Mouse (Mus musculus) heart, embryonic 14.5 days (tissue): ENCODE measurements around the gene Enpp7. TPM values are rescaled to one million over a fixed set of nuclear protein-coding genes. Genes with fewer than 3 reads are reported as not detected.

Source experiments
- ATAC-seq: fragments of 200-750 bp; cut with Nextera tagmentation; 2 replicates; pipeline ENCODE4 v1.8.0; 2017; ENCODE audit warnings: low read depth, moderate TSS enrichment; ENCODE audit not compliant: insufficient number of reproducible peaks, insufficient read depth, low FRiP score
- H3K27ac ChIP-seq, 2 experiments: fragments of 200-500 bp in 1 of 2; fragments of 300-500 bp in 1 of 2; sonication (generic) in 1 of 2; replicated peaks in 1 of 2; 2 replicates each; pipeline ENCODE4 v1.5.1; 2012 to 2014; ENCODE audit warnings: low read depth in 2 of 2, low read length in 2 of 2, control low read depth in 1 of 2, mild to moderate bottlenecking in 1 of 2, mixed read lengths in 1 of 2; ENCODE audit not compliant: control insufficient read depth in 1 of 2, insufficient read depth in 1 of 2
- H3K27me3 ChIP-seq: fragments of 300-500 bp; sonication (generic); 2 replicates; pipeline ENCODE4 v1.6.1; 2014; ENCODE audit warnings: mild to moderate bottlenecking, low read length, control low read depth; ENCODE audit not compliant: control insufficient read depth, insufficient read depth
- H3K36me3 ChIP-seq: fragments of 300-500 bp; sonication (generic); 2 replicates; pipeline ENCODE4 v1.6.1; 2014; ENCODE audit warnings: mild to moderate bottlenecking, control low read depth, low read length, mixed read lengths; ENCODE audit not compliant: control insufficient read depth, insufficient read depth
- H3K4me1 ChIP-seq, 2 experiments: fragments of 200-500 bp in 1 of 2; fragments of 300-500 bp in 1 of 2; sonication (generic) in 1 of 2; 2 replicates each; pipeline ENCODE4 v1.6.1; 2012 to 2014; ENCODE audit warnings: low read length in 2 of 2, control low read depth in 1 of 2, mixed read lengths in 1 of 2; ENCODE audit not compliant: control insufficient read depth in 2 of 2, insufficient read depth in 2 of 2
- H3K4me2 ChIP-seq: fragments of 300-500 bp; sonication (generic); 2 replicates; pipeline ENCODE4 v1.6.1; 2014; ENCODE audit warnings: mild to moderate bottlenecking, low read length
- H3K4me3 ChIP-seq, 2 experiments: fragments of 200-500 bp in 1 of 2; fragments of 300-500 bp in 1 of 2; sonication (generic) in 1 of 2; 2 replicates each; pipeline ENCODE4 v1.5.1; 2012 to 2014; ENCODE audit warnings: low read length in 2 of 2, mild to moderate bottlenecking in 2 of 2, control low read depth in 1 of 2, low read depth in 1 of 2, moderate library complexity in 1 of 2; ENCODE audit not compliant: control insufficient read depth in 1 of 2, insufficient read depth in 1 of 2
- H3K9ac ChIP-seq: fragments of 300-500 bp; sonication (generic); 2 replicates; pipeline ENCODE4 v1.6.1; 2014; ENCODE audit warnings: mild to moderate bottlenecking, low read length
- H3K9me3 ChIP-seq: fragments of 300-500 bp; sonication (generic); 2 replicates; pipeline ENCODE4 v1.6.1; 2016; ENCODE audit warnings: low read length, control low read depth; ENCODE audit not compliant: control insufficient read depth
- WGBS: fragments of 180-500 bp; shearing (Covaris S2); extraction: QIAGEN DNeasy Blood & Tissue Kit; methylation state at CpG from one replicate; pipeline ENCODE4 v1.1.7; 2014; 5-methylcytosine and 5-hydroxymethylcytosine counted together
- polyA plus RNA-seq: library from polyadenylated mRNA; unstranded; fragments of >200 nt; fragmentation: Nextera tagmentation; extraction: Ambion mirVana; gene quantifications from 2 replicates; pipeline ENCODE4 v1.2.1, GENCODE M21; 2014

Gene Enpp7
- polyA plus RNA-seq, 1 experiment from 2014 or later: not detected

GRCm38 (mm10) chr11:118975917-118976316, 12.1 kb upstream of the Enpp7 start:
- Histone ChIP-seq H3K27me3 (peaks cover 53% of the 10 kb centered on the region), H3K27ac (no peak overlapping the region), H3K36me3 (no peaks in the 10 kb centered on the region), H3K9me3 (no peaks in the 10 kb centered on the region), H3K4me2 (peak overlapping the region; percentile 49), H3K4me3 (no peak overlapping the region), H3K4me1 (0 out of 4 replicates have a peak, but pooled peaks cover 0 to 4% of the 10 kb centered on the region in 2 experiments), H3K9ac (no peak overlapping the region)
- ATAC-seq: no peak
- WGBS: 16% methylated on average over 12 of the region's 12 CpGs

GRCm38 (mm10) chr11:118980388-118980787, 7.6 kb upstream of the Enpp7 start:
- H3K27ac ChIP-seq: no peak overlapping the region
- H3K27me3 ChIP-seq: peaks cover 27% of the 10 kb centered on the region
- H3K4me1 ChIP-seq: peaks cover 4 to 14% of the 10 kb centered on the region in 2 experiments; a peak in 3 of 4 replicates
- no peaks in the 10 kb centered on the region for H3K9me3 ChIP-seq
- H3K4me2 ChIP-seq: no peak overlapping the region
- H3K4me3 ChIP-seq: no peak overlapping the region
- ATAC-seq: no peak
- H3K9ac ChIP-seq: no peak overlapping the region
- 72% methylated on average over 2 of the region's 2 CpGs for WGBS
- H3K36me3 ChIP-seq: no peaks in the 10 kb centered on the region

- ATAC-seq: no peak
- Histone ChIP-seq H3K36me3 (no peaks in the 10 kb centered on the region), H3K4me2 (no peak overlapping the region), H3K4me3 (no peak overlapping the region), H3K27me3 (peaks cover 21% of the 10 kb centered on the region), H3K9me3 (no peaks in the 10 kb centered on the region), H3K27ac (no peak overlapping the region), H3K9ac (no peak overlapping the region), H3K4me1 (peaks cover 4 to 10% of the 10 kb centered on the region in 2 experiments; a peak in 3 of 4 replicates)
- 70% methylated on average over 18 of the region's 18 CpGs for WGBS
Measured at GRCm38 (mm10) chr11:118981012-118981776, 6.8 kb upstream of the Enpp7 start.

- Histone ChIP-seq H3K9ac (no peak overlapping the region; the same call in 1 of the 2 replicates), H3K36me3 (no peaks in the 10 kb centered on the region), H3K4me3 (no peak overlapping the region), H3K27ac (no peak overlapping the region), H3K27me3 (peaks cover 19% of the 10 kb centered on the region), H3K4me1 (peaks cover 4 to 10% of the 10 kb centered on the region in 2 experiments; a peak in 3 of 4 replicates), H3K9me3 (no peaks in the 10 kb centered on the region), H3K4me2 (no peak overlapping the region)
- no peak for ATAC-seq
- WGBS: 32% methylated on average over 12 of the region's 12 CpGs
Measured at GRCm38 (mm10) chr11:118982593-118983113, 5.3 kb upstream of the Enpp7 start.

- H3K27me3 ChIP-seq: no peaks in the 10 kb centered on the region
- no peak overlapping the region for H3K4me3 ChIP-seq
- no peak overlapping the region for H3K9ac ChIP-seq
- H3K4me2 ChIP-seq: no peak overlapping the region
- ATAC-seq: no peak
- WGBS: 43% methylated on average over 5 of the region's 5 CpGs
- no peaks in the 10 kb centered on the region for H3K9me3 ChIP-seq
- H3K36me3 ChIP-seq: no peaks in the 10 kb centered on the region
- no peak overlapping the region for H3K27ac ChIP-seq
- H3K4me1 ChIP-seq: peaks cover 4 to 10% of the 10 kb centered on the region in 2 experiments; a peak in 3 of 4 replicates
Measured at GRCm38 (mm10) chr11:118985571-118985970, 2.4 kb upstream of the Enpp7 start.

GRCm38 (mm10) chr11:118992781-118993180, 4.8 kb downstream of the Enpp7 start:
- no peaks in the 10 kb centered on the region for H3K36me3 ChIP-seq
- no peaks in the 10 kb centered on the region for H3K9me3 ChIP-seq
- no peak overlapping the region for H3K9ac ChIP-seq
- H3K4me1 ChIP-seq: no peaks in the 10 kb centered on the region; a peak in 1 of 4 replicates
- H3K4me2 ChIP-seq: no peak overlapping the region
- WGBS: 38% methylated on average over 3 of the region's 3 CpGs
- peaks cover 4% of the 10 kb centered on the region for H3K27me3 ChIP-seq
- no peak overlapping the region for H3K27ac ChIP-seq
- no peak overlapping the region for H3K4me3 ChIP-seq
- ATAC-seq: no peak

GRCm38 (mm10) chr11:118995448-118995847, 7.5 kb downstream of the Enpp7 start:
- WGBS: 24% methylated on average over 4 of the region's 4 CpGs

More at GRCm38 (mm10) chr11:118995448-118995847, 7.5 kb downstream of the Enpp7 start:
- Histone ChIP-seq H3K27me3 (peaks cover 26% of the 10 kb centered on the region), H3K4me3 (no peak overlapping the region), H3K9ac (no peak overlapping the region), H3K36me3 (no peaks in the 10 kb centered on the region), H3K9me3 (no peaks in the 10 kb centered on the region), H3K27ac (no peak overlapping the region), H3K4me2 (no peak overlapping the region), H3K4me1 (no peaks in the 10 kb centered on the region; a peak in 1 of 4 replicates)
- ATAC-seq: no peak
